Mouse (Mus musculus) bone marrow, adult 2 months (tissue): ENCODE results near the gene Zdhhc14.

ENCODE experiments used
- CTCF ChIP-seq: fragments of 200-500 bp; IDR thresholded peaks from 2 replicates; pipeline ENCODE4 v1.5.1; 2011; ENCODE audit warnings: low read length, control low read depth; ENCODE audit not compliant: control insufficient read depth, insufficient read depth
- POLR2A ChIP-seq: fragments of 200-500 bp; IDR thresholded peaks from 2 replicates; pipeline ENCODE4 v1.6.1; 2011; ENCODE audit warnings: low read depth, mild to moderate bottlenecking, control low read depth, low read length, borderline replicate concordance; ENCODE audit not compliant: control insufficient read depth

DNA sequence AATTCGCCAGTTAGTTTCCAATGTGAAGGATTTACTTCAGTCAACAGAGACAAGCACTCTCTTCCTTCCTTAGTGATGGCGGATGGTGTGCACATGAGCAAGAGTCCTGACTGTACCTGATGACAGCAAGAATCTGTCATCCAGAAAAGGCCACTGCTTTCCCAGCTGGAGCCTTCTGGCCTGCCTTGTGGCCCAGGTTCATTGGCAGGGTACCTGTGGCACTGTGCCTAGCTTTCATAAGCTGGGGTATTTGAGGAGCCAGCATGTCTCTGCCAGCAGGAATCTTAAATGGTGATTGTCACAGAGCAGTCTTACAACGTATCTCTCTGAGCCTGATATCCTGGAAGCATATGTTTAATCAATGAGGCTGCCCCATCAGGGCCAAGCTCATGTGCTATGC, 258.7 kb downstream of the Zdhhc14 start:
- TF ChIP-seq CTCF (no peak), POLR2A (no peak)
